Mouse (Mus musculus) bone marrow macrophage, adult 2 months (primary cell): ENCODE measurements around the gene Tctn1. TPM values are rescaled to one million over a fixed set of nuclear protein-coding genes. Genes with fewer than 3 reads are reported as not detected.

Source experiments
- H3K27ac ChIP-seq: 2 replicates; pipeline ENCODE4 v1.5.1; 2012; ENCODE audit warnings: low read depth, low read length; ENCODE audit not compliant: insufficient read depth
- H3K4me1 ChIP-seq: 2 replicates; pipeline ENCODE4 v1.6.1; 2012; ENCODE audit warnings: low read length; ENCODE audit not compliant: control insufficient read depth, insufficient read depth
- H3K4me3 ChIP-seq: 2 replicates; pipeline ENCODE4 v1.5.1; 2012; ENCODE audit warnings: mild to moderate bottlenecking, low read length, moderate library complexity; ENCODE audit not compliant: insufficient read depth
- CTCF ChIP-seq: IDR thresholded peaks from 2 replicates; pipeline ENCODE4 v1.5.1; 2012; ENCODE audit warnings: low read depth, mild to moderate bottlenecking, low read length, moderate library complexity
- POLR2A ChIP-seq: IDR thresholded peaks from 2 replicates; pipeline ENCODE4 v1.6.1; 2012; ENCODE audit warnings: mild to moderate bottlenecking, low read depth, low read length, borderline replicate concordance
- polyA plus RNA-seq: library from polyadenylated mRNA; stranded (reverse); fragments of >200 nt; gene quantifications from 2 replicates; pipeline ENCODE4 v1.2.4, GENCODE M21; 2012; ENCODE audit not compliant: missing spikeins, insufficient read depth, insufficient read length

Tctn1 gene
- polyA plus RNA-seq, 1 experiment, result 13.7 TPM

DNA sequence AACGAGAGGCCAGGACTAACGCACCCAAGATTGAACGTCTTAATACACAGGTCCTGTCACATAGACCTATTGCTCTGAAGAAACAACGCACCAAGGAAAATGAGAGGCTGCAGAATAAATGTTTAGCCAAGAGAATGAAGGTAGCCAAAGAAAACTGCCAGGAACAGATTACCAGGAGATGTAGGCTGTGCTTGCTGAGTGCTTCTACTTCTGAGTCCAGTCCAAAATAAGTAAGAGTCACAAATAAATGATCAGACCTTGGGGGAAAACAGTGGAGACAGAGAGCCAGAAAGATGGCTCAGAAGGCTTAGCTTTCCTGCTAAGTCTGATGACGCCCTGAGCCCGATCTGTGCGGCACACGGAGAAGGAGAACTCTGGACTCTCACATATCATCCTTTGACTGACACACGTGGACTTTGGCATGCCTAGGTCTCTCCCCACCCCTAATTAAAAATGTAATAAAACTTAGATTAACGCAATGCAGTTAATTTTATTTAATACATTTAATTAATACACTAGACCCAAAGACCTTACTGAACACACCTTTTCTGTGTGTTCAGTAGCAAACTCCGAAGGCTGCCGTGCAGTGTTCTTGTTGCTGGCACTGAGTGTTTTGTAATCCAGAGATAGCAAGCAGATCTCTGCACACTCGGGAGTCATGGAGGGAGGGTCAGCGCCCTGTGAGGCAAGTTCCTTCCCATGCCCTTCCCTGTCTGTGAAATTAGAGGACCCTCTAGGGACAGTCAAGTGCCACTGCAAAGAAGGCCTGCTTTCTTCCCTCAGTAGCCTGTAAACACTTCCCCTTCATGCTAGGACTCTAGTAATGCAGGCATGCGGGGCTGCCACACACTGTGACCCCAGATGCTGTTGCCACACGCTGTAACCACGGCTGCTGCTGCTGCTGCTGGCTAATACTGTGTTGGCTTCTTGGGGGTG is 38.8 kb upstream of the Tctn1 start:
- TF ChIP-seq CTCF (0 out of 2 replicates have a peak, but pooled peaks have one; percentile 15), POLR2A (no peak)
- no peak overlapping the region for H3K27ac ChIP-seq
- H3K4me3 ChIP-seq, result no peak overlapping the region
- H3K4me1 ChIP-seq, result peaks cover 45% of the 10 kb centered on the region

DNA sequence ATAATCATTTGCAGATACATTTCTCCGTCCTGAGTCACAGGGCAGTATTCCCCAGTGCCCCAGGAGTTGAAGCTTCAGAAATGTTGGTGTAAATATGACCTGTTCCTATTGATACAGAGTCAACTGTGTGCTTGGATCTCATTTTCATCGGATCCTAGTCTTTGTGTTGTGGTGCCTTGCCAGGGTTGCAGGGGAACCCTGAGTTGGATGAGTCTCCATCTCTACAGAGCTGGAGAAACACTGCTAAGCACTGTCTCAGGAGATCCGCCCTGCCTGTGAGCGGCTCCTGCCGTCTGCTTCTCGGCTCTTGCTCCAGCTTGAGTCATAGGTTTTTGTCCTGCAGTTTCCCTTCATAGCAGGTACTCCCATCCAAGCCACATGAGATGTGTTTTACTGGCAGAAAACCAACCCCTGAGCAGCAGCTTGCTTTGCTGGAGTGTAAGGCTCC is 35.8 kb upstream of the Tctn1 start:
- no peak overlapping the region for H3K27ac ChIP-seq
- H3K4me1 ChIP-seq, result peaks cover 38% of the 10 kb centered on the region
- no peak overlapping the region for H3K4me3 ChIP-seq
- TF ChIP-seq POLR2A (no peak), CTCF (no peak)

DNA sequence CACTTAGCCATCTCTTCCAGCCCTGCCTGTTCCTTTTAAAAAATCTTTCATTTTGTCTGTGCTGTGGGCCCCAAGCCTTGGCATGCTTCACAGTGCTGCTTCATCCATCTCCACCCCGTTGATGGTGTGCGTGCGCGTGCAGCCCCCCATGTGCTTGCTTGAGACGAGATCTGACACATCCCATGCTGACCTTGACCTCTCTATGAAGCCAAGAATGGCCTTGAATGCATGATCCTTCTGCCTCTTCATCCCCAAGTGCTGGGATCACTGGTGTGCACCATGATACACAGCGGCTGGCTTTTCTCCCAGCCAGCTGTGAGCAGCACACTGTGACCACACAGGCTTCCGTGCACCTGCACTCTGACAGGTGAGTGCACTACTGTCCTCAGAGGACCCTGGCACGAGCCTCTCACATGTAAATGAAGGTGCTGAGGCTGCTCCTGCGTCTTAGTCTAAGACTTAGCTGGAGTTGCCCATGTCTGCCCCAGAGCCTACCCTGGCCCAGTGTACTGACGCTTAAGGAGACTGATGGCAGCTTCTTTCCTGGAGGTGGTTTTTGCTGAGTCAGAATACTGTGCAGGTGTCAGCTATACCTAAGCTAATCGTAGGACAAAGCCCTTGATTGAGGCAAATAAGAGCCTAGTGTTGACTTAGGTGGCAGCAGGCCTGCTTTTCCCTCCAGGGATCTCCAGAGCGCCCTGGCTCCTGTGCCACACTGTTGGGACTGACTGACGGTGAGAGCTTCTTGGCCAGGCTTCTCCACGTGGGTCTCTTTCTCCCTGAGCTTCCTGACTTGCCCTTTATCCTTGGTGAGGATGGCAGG is 31.1 kb upstream of the Tctn1 start:
- TF ChIP-seq CTCF (no peak), POLR2A (no peak)
- H3K4me3 ChIP-seq, result no peak overlapping the region
- H3K27ac ChIP-seq, result no peak overlapping the region
- 0 out of 2 replicates have a peak, but pooled peaks cover 5% of the 10 kb centered on the region for H3K4me1 ChIP-seq

DNA sequence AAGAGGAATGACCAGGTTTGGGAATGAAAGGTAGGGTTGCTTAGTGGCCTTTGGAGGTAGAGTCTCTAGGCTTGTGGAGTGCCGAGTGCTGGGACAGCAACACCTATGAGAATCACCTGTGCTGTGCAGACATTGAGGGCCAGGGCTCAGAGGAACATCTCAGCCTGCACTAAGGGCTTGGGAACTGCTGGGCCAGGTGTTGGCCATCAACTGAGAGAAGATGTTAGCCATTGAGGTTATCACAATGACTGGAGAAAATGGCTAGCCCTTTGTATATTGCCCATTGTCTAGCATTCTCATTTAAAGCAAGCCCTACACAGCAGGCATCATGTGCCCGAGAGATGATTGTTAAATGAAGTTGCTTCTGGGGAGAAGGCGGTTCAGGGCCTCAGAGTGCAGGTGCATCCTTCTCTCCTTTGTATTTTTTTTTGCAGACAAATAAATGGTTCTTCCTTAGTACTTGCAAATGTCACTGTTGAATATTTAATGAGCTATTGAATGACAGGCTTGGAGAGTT is 30.0 kb upstream of the Tctn1 start:
- 0 out of 2 replicates have a peak, but pooled peaks cover 2% of the 10 kb centered on the region for H3K4me1 ChIP-seq
- TF ChIP-seq POLR2A (no peak), CTCF (no peak)
- H3K4me3 ChIP-seq, result no peak overlapping the region
- H3K27ac ChIP-seq, result no peak overlapping the region

DNA sequence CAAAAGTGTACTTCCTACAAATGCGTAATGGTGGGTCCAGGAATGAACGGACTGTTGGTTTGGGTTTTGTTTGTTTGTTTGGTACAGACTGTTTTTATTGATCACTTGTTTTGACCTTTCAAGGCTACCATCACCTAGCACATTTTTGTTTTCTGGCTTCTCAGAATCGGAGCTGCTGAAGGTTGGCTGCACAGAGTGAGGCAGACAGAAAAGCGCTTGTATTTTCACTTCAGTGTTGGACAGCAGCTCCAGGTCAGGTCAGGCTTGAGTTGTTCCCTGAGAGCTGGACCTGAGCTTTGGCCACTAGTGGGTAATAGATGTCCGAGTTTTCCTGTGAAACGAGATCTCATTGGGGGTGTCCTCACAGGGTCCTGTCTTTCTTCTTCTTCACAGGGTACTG is 28.9 kb upstream of the Tctn1 start:
- no peak overlapping the region for H3K27ac ChIP-seq
- no peak overlapping the region for H3K4me3 ChIP-seq
- H3K4me1 ChIP-seq, result 0 out of 2 replicates have a peak, but pooled peaks cover 2% of the 10 kb centered on the region
- TF ChIP-seq CTCF, result no peak
- no peak for TF ChIP-seq POLR2A

DNA sequence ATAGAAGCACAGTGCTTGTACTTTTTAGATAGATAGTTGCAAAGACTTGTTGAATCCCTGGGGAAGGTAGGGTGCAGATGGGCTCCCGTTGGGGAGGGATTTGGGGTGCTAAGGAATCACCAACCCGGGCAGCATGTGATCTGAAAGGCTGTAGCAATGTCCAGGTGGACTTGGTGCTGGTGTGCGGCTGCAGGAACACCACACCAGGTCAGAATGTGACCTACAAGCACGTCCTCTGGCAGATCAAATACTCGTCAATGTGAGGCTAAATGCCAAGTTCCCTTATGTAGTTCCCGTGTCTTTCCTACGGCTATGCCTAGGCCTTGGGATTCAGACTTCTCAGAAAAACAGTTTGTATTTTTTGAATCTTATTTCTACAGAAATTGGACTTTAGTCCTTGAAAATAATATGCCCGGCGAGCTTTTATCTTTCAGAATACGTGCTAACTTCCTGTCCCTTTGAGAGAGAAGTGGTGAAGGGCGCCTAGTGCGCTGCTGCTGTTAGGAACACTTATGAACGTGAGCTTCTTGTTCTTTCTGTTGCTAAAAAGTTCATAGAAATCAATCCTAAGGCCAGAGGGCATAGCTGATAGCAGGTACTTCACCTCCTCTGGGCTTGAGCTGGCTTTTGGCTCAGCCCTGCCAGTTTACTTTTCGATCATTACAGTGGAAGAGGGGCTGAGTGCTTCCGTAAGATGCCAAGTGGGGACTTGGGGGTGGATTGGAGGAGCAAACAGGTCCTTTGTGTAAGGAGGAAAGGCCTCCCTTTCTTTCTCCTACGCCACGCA is 27.5 kb upstream of the Tctn1 start:
- Histone ChIP-seq H3K4me3 (no peak overlapping the region), H3K27ac (no peak overlapping the region), H3K4me1 (peaks cover 5% of the 10 kb centered on the region)
- no peak for TF ChIP-seq POLR2A
- no peak for TF ChIP-seq CTCF

DNA sequence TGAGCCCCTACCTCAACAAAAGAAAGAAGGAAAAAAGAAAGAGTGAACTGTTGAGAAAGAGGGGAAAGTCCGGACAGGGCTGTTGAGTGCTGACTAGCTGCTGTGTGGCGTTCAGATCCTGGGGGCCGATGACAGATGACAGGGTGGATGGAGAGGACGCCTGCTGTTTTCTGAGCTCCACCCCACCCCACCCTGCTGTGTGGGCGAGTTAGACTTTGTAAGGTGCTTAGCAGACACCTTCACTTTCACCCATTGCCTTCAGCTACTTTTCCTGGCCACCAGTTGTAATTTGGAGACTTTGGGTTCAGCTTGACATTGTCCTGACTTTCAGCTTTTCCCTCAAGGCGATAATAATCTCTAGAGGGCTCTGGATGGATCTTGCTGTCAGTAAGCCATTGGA is 26.9 kb upstream of the Tctn1 start:
- no peak overlapping the region for H3K27ac ChIP-seq

DNA sequence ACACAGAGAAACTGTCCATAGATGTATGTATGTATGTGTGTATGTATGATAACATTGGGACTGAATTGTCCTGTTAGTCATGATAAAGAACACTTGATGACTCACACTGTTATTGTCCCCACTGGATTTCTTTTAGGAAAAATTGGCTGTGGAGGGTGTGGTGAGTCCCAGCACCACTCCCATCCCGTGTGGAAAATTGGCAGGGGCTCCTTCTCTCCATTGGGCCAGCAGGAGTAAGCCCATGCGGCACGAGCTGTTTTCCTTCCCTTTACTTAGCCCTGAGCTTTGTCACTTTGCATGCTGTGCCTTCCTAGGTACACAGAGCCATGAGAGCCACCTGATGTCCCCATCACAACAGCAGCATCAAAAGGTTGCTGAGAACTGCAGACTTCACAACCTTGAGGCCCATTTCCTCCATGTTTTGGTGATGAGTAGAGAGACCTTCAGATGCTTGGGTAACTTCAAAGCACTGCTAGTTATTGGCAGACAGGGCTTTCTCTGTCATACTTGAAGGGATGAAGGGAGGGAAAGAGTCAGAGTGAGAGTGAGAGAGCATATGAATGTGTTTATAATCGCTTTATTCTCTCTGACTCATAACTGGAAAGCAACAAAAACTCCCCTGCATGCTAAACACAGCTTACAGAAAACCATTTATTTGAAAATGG is 24.0 kb upstream of the Tctn1 start:
- peaks cover 18% of the 10 kb centered on the region for H3K4me1 ChIP-seq
- no peak overlapping the region for H3K4me3 ChIP-seq
- TF ChIP-seq POLR2A (no peak), CTCF (no peak)
- no peak overlapping the region for H3K27ac ChIP-seq

More for the DNA sequence above, 26.9 kb upstream of the Tctn1 start:
- H3K4me3 ChIP-seq, result no peak overlapping the region
- TF ChIP-seq CTCF (no peak), POLR2A (no peak)
- peaks cover 8% of the 10 kb centered on the region for H3K4me1 ChIP-seq
